Mouse (Mus musculus) layer of hippocampus, postnatal 36 days (tissue): ENCODE measurements at regions not wholly inside any gene's neighbourhood (a gene's known extent, or its start where the extent isn't known, plus 50 kb on each side); places are given as distances from the start of the nearest gene placed in this dataset.

Experiments
- DNase-seq, 2 experiments: peaks; one replicate each; pipeline ENCODE4 v3.0.0; 2022

DNA sequence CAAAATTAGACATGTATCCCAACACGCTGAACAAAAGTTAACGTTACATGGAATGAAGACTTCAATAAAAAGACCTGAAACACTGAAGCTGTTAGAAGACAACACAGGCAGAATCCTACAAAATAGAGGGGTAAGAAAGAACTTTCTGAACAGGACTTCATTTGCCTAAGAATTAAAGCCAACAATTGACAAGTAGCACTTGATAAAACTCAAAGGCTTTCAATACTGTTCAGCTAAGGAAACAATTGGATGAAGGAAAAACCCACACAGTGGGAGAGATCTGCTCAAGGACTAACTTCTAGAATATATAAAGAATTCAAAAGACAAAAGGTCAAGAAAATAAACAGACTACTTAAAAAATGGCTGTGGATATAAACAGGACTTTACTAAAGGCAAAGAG is 535.2 kb upstream of the Adamts9 start:
- DNase-seq = no peak

DNA sequence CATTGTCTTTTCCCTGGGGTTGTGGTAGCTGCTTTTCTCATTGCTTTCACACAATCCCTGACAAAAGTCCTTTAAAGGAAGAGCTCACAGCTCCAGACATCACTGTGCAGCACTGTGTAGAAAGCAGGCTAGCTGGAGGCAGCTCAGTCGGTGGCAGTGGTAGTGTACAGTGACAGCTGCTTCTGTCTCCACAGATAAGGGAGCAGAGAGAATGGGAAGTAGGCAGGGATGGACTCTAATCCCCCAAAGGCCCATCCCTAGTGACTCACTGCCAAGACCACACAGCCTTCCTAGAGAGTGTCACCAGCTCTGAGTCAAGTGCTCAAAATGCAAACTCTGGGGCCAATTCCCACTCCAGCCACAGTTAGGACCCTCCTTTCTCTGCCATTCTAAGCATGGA is 531.7 kb upstream of the Adamts9 start:
- DNase-seq = no peak

DNA sequence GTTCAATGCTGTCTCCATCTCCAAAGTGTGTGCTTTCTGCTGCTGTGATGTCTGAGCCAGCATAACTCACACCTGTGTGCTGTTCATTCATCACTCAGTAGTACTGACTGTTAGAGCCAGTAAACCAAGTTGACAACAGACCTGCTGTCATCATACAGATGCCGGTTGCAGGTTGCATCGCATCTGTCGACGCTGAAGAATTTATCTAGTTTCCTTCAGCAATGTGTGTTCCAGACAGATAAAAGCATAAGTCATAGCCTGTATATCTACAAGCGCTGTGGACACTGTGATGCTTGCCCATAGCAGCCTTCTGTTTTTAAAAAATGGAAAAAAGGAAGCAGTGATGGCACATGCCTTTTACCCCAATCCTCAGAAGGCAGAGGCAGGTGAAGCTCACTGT is 524.6 kb upstream of the Adamts9 start:
- DNase-seq = no peak

DNA sequence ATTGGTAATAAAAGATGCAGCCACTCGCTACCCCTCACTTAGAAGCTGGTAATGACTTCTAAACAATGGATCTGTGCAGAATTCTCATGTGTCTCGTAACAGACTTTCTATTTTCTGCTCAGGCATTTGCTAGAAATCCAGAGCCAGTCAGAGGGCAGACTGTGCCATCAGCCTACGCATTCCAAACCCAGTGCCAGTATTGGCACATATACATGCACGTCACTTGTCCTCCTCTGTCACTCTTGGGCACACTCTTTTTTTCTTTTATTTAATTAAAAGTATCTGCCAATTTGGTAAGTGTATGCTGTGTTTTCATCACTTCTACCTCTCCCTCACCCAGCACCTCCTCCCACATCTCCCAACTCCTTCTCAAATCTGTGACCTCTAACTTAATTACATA is 519.6 kb upstream of the Adamts9 start:
- DNase-seq = peak; percentile 20 to 25

DNA sequence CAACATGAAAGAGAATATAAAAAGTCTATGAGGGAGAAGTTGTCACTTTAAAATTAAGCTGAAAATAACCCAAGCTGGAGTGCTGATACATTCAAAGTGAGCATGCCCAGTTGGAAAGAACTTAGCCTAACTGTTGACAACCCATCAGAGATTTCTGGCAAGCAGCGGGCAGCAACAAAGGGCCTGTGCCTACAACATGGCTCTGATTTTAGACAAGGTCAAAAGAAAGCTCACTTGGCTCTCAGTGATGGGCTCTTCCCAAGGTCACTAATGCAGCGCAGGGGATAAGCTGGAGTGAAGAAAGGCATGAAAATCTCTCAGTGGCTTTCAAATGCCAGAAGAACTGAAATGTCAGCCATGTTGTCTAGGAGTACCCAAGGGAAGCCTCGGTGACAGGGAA is 518.1 kb upstream of the Adamts9 start:
- DNase-seq = no peak

DNA sequence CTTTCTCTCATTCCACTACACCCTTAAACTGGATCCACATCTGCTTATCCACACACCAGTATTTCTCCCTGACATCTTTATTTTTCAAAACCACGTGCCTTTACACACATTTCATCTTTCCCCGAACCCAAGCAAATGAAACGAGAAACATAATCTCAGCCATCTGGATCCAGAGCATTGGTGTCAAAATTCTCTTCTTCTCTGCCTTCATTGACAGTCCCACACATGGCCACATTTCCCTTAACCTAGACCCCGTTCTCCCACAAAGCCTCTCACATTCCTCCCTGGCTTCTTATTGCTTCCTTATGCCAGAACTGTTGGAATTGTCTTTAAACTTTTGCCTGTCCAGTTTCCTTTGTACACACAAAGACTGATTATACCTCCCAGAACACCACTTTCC is 514.3 kb upstream of the Adamts9 start:
- DNase-seq = no peak

DNA sequence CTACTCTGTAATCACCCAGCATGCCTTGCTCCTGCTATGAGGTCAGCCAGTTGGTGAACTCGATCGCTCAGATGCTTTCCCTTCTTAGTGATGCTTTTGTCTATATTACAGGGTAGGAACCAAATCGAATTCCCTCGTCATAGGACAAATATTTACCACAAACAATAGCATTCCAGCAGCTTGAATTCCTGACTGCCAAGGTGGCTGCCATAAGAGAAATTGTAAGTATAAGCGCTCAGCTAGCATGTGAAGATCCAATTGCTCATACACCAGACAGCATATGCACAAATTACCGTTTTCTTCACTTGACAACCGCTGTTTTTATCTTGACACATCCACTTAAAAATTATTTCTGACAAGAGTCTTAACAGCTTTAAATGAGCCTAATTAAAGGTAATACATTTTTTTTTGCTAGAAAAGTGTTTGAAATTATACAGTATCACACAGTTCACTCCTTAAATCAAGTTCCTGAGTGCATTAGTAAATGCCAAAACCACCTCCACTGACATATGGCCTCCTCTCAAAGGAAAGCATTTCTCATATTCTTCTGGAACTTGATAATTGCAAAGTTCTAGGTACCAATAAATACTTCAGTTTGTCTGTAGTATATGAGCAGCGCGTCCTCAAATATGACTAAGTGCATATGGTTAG is 513.2 kb upstream of the Adamts9 start:
- no peak for DNase-seq

DNA sequence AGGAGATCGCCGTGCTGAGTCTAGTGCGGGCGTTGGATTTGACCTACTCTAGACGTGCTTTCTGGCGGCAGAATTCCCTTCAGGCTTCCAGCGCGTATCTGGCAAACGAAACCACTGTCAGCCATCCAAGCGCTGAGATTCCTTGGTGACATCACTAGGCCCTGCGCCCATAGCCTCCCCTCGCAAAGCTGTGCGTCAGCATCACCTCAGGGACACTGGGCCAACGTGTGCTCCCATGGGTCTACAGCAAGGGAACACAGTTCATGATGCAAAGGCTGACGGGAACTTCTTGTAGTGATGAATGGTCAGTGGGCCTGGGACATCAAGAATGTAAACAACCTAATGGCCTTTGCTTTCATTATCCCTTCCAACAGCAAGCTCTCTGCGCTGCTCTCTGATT is 502.3 kb upstream of the Adamts9 start:
- DNase-seq = no peak

DNA sequence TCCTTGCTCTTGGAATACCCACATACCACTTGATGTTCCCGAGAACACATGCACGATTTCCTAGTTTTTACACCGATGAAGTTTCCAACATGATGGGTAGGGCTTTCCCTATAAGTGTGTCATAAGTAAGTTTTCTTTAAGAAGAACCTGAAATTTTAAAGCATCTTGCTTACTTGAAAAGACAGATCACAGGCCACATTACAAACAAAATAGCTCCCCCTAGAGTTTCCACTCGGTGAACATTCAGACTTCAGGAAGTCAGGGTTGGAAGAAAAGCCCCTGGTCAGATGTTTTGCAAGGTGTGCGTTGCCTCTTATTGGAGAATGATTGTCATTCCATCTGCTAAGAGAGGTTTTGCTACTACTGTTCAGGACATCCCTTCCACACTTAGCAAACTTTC is 501.8 kb upstream of the Adamts9 start:
- no peak for DNase-seq

DNA sequence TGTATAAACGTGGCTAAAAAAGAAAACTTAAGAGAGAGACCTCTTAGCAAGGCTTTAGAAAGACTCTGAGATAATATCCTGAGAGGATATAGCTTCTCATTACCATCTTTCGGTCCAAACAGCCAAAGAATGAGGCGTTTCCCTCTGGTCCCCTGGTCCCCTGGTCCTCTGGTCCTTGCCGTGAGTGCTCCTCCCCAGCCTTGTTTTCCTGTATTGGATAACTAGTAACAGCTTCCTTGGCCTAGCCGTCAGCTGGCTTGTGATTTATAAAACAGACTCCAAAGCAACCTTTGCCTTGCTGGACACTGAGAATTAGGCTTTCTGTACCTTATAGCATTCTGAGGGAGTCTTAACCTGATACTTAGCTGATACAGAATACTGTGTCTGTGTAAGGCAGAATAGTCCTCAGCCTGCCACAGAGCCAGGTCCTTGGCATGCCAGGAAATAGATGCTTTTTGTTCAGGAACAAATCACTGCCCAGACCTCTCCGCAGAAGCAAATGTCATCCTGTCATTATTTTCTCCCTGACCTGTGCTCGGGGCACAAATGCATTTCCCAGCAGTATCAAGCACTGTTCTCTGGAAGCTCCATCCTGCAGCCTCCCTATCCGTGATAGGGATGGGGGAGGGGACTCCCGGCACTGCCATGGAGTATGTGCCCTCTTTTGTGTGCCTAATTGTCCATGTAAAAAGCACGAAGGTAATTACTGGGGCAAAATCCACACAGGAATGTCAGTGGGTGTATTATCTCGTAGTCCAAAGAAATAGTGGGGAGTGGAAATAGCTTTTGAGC is 500.7 kb upstream of the Adamts9 start:
- DNase-seq = no peak

DNA sequence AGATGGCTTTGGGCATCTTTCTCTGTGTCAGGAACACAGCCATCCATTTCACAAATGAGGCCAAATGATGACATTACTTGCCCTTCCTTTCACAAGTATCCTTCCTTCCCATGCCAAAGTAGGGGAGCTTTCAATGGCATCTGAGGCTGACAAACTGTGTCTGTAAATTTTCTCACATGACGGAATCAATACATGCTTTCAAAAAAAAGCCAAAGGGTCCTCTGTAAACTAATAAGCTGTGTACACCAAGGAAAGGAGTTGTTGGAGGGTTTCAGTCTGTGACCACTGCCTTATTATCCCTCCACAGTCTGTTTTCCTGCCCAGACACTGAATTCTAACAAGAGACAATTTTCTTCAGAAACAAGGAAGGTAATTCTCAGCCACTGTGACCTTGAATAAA is 490.2 kb upstream of the Adamts9 start:
- DNase-seq = no peak

DNA sequence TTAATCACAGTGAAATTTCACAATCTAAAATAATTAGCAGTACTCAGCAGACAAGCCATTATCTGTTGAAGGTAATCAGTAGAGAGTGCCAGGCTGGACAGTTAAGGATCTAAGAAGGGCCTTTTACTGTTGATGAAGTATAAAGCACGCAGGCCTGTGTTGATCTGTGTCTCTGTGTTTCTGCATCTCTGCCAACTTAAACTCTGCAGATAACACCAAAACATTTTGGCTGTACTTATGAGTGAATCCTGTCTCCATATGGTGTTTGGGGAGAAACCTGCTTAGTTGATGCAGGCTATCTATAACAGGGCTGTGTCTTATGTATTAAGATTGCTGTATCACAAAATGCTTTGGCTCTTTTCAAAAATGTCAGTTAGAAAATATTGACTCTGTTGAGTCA is 482.8 kb upstream of the Adamts9 start:
- DNase-seq = peak in 1 of 2 experiments; percentile 14

DNA sequence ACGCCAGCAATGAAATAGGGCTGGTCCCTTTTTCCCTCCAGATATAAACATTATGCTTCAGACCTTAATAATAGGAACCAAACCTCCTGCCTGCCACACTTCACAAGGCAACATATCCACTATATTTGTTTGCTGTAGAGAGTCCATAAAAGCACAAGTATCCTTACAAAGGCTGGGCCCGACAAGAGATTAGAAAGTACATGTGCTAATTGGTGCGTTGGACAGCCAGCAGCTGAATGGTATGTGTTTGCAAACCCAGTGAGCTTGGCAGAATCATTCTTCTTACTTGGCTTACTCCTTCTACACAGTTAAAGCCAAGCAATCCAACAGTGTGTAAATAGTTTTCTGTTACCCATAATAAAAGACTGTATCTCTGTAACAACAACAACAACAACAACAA is 479.6 kb upstream of the Adamts9 start:
- no peak for DNase-seq

DNA sequence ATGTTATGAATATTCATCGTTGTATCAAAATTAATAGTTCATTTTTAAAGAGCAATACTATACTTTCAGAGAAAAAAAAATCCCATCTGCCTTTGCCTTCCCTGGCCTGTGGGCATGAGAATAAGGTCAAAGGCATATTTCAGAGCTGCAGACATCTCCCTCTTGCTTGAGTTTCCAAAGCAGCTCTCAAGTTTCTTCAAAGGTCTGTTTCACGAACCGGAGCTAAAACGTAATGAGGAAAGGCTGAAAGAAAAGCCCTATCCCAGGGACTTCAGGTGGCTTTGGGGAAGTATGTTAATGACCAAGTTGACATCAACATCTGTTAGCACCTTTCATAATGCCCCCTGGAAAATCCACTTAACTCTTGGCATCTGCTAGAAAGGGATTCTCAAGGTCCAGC is 479.0 kb upstream of the Adamts9 start:
- no peak for DNase-seq

DNA sequence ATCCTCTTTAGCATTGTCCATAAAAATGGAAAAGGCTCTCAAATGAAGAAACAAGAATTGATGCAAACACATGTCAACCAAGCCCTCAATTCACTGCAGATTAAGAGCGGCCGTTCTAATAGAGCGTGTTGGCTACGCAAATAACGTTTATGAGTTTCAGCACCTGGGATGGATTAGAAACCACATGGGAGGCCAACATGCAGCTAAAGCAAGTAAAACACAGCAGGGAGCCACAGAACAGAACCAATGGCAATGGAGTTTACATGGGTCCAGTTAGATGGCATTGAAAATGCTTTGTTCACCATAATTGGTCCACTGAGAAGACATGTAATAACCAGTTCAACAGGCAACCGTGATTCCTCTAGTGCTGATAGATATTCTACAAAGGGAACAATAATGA is 474.3 kb upstream of the Adamts9 start:
- DNase-seq = no peak

DNA sequence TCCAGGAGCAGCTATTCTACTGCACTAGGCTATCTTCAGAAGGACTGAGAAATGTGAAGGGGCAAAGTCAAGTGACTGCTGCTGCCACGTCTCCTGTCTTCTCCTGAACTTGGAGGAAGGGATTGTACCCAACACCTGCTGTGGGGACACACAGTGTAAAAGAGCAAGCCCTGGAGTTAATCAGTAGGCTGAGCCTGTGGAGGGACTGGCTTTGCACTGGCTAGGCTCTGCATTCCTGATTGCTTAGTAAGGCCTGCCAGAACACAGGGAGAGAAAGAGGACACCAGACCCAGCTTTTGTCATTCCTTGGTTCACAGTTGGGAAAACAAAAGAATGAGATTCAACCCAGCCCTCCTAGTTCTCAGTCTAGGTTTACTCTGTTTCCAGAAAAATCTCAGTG is 472.7 kb upstream of the Adamts9 start:
- DNase-seq = no peak

DNA sequence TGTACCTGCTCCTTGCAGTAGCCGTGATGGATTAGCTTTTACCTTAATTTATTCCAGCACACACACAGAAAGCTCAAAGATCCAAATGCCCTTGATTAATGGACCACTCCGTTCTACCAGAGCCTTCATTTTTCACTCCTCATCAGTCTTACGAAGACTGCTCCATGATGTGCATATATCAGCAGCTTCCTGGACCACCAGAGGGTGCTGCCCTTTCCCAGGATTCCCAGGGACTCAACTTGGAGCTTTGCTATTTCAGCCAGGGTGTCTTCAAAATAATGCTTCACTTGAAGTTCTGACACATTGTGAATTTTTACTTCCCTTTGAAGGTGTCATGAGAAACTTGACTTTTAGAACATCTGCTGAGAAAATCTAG is 467.8 kb upstream of the Adamts9 start:
- DNase-seq = no peak

DNA sequence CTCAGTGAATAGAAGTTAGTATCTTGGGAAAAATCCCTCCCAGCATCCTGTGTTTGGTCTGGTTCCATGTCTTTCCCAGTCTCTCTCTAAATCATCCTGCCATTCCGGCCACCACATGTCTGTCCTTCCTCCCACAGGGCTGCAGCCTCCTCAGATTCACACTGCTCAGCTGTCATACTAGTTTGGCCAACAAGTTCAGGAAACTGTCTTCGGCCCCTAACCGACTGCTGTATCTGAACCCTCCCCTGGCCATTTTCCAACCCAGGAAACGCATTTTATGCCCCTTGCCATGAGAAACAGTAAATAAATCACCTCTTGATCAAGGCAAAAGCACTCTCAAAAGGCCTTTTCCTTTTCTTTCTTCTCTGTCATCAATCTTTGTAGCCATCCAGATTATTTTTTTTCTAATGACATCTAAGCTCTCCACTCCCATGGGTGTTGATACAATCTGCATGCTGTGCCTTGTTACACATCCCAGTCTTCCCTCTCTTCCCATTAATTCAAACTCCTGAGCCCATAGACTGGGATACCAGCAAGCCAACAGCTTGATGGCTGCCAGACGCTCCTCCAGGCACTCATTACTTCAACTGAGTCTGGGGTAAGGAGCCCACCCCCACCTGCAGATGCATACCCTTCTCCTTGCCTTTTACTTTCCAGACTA is 467.3 kb upstream of the Adamts9 start:
- no peak for DNase-seq

DNA sequence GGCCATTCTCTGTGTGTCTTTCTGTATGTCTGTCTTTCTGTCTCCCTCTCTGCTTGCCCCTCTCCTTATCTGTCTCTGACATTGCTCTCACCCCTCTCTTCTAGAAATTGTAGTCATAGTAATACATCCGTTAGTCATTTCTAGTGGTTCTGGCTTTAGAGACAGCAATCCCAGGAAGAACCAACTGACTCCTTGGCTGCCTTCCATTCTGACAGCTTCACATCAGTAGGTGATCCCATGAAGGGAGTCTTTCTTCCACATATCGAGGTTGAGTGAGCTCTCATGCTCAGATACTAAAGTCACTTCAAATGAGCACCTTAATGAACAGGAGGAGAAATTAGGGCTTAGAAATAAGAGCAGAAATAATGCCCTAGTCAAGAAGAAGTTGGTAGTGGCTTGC is 455.3 kb upstream of the Adamts9 start:
- no peak for DNase-seq

DNA sequence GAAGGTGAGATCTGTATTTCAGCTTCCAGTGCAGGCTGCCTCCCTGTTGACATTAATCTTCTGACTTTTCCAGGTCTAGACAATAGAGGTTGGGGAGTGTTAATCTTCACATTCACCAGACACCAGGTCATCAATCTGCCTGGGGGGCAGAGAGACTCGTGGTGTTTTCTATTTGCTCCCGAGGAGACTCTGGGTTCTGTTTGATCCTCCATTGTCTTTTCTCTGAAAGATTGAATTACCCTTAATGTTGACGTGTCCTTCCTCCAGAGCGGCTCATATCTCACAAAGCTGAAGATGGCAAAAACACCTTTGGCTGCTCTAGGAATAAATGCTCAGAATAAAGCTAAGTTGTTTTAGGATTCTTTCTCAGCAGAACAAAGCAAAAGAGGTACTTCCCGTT is 453.8 kb upstream of the Adamts9 start:
- DNase-seq = no peak

DNA sequence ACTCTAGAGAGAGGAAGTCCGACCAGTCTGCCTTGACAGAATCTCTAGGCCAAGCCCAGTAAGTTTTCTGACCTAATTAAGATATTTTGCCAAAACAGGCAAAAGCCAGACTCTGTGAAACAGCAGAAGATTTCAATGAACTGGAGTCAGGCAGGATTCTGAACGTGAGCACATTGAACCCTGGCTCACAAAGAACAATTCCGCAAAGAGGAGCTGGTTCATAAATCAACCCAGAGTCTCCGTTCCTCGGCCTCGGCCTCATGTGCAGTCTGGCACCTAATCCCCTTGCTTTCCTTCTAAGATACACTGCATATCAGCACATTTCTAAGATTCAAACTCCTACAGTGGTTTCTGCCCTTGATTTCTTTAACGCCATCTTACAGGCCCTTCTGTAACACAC is 452.7 kb upstream of the Adamts9 start:
- no peak for DNase-seq

DNA sequence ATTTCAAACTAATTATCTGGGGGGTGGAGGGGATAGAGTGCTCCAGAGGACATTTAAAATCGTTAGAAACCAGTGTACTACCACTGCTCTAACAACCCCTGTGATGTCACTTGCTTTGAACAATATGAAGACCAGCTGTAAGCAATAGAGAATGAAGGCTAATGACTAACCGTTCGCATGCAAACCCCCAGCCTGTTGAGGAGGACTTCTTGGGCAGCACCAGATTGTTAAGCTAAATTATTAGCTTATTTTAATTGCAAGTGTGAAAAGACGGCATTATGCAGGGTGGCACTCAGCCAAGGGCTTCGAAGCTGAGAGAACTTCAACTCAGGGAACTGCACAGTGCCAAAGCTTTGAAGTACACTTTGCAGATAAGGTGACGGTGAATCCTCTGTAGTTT is 452.0 kb upstream of the Adamts9 start:
- DNase-seq = peak; percentile 38 to 41

DNA sequence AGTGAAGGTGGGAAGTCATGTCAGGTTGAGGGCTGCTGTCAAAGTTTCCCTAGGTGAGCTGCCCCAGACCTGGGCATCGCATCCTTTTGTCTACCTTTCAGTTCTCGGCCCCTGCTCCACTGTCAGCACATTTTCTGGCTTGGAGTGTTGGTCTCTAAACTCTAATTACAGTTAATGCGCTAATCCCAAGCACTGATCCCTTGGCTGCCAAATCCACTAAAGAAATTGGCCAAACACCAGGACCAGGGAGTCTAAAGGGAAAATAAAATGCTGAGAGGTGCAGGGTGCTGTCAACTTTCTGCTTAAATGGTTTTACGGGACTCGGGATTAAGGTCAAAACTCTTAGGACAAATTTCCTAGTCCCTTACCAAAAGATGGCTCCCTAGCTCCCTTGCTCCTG is 450.3 kb upstream of the Adamts9 start:
- DNase-seq = no peak

DNA sequence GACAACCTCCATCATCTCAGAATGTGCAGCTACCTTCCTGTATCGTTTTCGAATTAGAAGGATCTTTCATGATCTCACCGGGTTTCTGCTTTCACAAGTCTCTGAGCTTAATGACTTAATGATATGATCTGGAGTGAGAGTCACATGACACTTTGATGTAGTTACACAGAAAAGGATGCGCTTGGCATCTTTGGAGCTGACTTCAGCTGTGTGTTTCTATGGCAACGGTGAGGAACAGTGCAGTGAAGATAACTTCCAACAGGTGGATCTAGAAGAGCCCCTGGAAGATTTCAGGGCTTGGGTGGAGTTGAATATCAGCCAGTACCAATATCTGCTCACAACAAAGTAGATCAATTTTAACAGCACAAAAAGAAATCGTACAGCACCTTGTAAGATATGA is 449.1 kb upstream of the Adamts9 start:
- no peak for DNase-seq
